ENCODE assay signal across 8 mouse cellular contexts in the genomic region with DNA sequence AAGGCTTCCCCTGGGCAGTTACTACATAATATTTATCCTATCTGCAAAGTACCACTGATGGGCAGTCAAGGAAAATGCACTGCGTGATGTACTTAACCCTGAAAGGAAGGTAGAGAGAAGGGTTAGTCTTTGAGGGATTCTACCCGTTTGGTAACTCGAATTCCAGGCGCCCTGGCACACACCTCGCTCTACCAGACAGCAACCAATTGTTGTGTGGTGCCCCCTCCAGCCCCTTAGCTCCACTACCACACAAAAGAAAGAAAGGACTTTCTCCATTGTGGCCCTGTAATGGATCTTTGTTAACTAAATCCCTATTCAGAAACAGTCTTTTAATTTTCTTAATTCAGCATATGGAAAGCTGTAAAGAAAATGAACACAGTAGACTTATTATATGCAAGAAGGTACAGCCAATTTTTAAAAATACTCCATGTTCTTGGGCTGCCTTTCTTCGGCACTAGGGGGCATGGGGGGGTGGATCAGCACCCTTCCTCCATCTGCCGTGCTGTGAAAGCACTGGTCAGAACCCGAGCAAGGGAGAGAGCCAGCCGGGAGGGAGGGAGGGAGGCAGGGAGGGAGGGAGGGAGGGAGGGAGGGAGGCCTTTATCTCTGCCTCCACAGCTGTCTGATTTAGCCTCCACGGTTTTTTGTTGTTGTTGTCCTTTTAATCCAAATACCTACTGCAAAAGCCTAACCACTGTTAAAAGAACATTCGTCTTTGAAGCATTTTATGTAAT. TPM values are rescaled to one million over a fixed set of nuclear protein-coding genes. Genes with fewer than 3 reads are reported as not detected.
A peak's percentile ranks its signal among the peaks of the same experiment; 100 is the strongest.
DNase-seq lines count a peak whose midpoint lies in the region; ATAC-seq and TF ChIP-seq lines count a peak whose summit lies in the region.

No protein-coding gene starts in this region.

- peak overlapping the region; percentile 74 to 98; a peak in 3 of 4 replicates for H3K4me3 ChIP-seq in MEL (ENCODE audit: control insufficient read depth in 1 of 2, insufficient read depth in 1 of 2, low read depth in 2 of 2, low read length in 2 of 2)
- peak overlapping the region; percentile 100 for H3K4me3 ChIP-seq in forebrain, embryonic 11.5 days (ENCODE audit: low read depth, low read length)

- peak overlapping the region; percentile 8; the same call in 1 of the 2 replicates for H3K27ac ChIP-seq in MEL (ENCODE audit: control insufficient read depth, low read depth, low read length)
- H3K27ac ChIP-seq in forebrain, embryonic 11.5 days (ENCODE audit: low read depth, low read length) = peak overlapping the region; percentile 95; the same call in 1 of the 2 replicates

- peaks cover 82% of the 10 kb centered on the region for H3K79me2 ChIP-seq in MEL (ENCODE audit: control insufficient read depth, insufficient read depth, low read length, poor library complexity)

- H3K9me3 ChIP-seq in MEL (replicated peaks; ENCODE audit: insufficient read depth, low read length) = no peaks in the 10 kb centered on the region
- H3K9me3 ChIP-seq in forebrain, embryonic 11.5 days (ENCODE audit: control insufficient read depth, low read length) = no peaks in the 10 kb centered on the region

- no peaks in the 10 kb centered on the region for H3K27me3 ChIP-seq in MEL (ENCODE audit: control insufficient read depth in 1 of 2, insufficient read depth in 2 of 2, low read length in 2 of 2)
- no peaks in the 10 kb centered on the region for H3K27me3 ChIP-seq in forebrain, embryonic 11.5 days (ENCODE audit: control insufficient read depth, insufficient read depth, low read length)

- peak; percentile 70 for DNase-seq in MEL (ENCODE audit: low read depth, low spot score)
- peak; percentile 41 for DNase-seq in c-Kit-positive CD71-positive TER-119-negative erythroid progenitor cells, embryonic 14.5 days (ENCODE audit: low read depth)
- peak; percentile 81 for DNase-seq in forebrain, embryonic 11.5 days (ENCODE audit: low spot score)
- peak; percentile 31 for DNase-seq in heart, postnatal 25 days (ENCODE audit: low spot score)
- DNase-seq in left cerebral cortex, postnatal 14 days (ENCODE audit: low spot score in 2 of 2) = peak; percentile 50 to 68
- peak; percentile 72 to 77 for DNase-seq in right cerebral cortex, postnatal 10 days (ENCODE audit: low spot score in 2 of 2)
- no peak for DNase-seq in ovary, postnatal 10 days (ENCODE audit: low spot score)

- H3K4me2 ChIP-seq in forebrain, embryonic 11.5 days (ENCODE audit: low read depth, low read length, severe bottlenecking) = peak overlapping the region; percentile 93

- WGBS in forebrain, embryonic 11.5 days = 8% methylated on average over 9 of the region's 11 CpGs

- peak overlapping the region; percentile 99; the same call in 1 of the 2 replicates for H3K9ac ChIP-seq in MEL (ENCODE audit: control insufficient read depth, low read depth, low read length, poor library complexity, severe bottlenecking)
- peak overlapping the region; percentile 37; the same call in 1 of the 2 replicates for H3K9ac ChIP-seq in forebrain, embryonic 11.5 days (ENCODE audit: low read length)

- ATAC-seq in forebrain, embryonic 11.5 days (replicated peaks; ENCODE audit: low FRiP score) = peak; percentile 25; the same call in 1 of the 2 replicates
- peak; percentile 31; the same call in 1 of the 2 replicates for ATAC-seq in megakaryocyte, adult 5-6 weeks (ENCODE audit: poor library complexity, severe bottlenecking)

- TF ChIP-seq CTCF in MEL (IDR thresholded peaks at IDR 0.05 in 2 of 3, conservative IDR thresholded peaks at IDR 0.05 in 1 of 3; ENCODE audit: control insufficient read depth in 1 of 3, insufficient read depth in 1 of 3, low read depth in 2 of 3, low read length in 3 of 3, poor library complexity in 1 of 3, severe bottlenecking in 1 of 3) = peak; percentile 17 to 44 (median 32); a peak in 4 of 6 replicates

- TF ChIP-seq POLR2A in MEL (IDR thresholded peaks at IDR 0.05; ENCODE audit: control insufficient read depth in 1 of 2, insufficient read depth in 1 of 2, low read depth in 1 of 2, low read length in 2 of 2, poor library complexity in 1 of 2) = no peak

- peaks cover 8 to 9% of the 10 kb centered on the region in 2 experiments for H3K4me1 ChIP-seq in MEL (ENCODE audit: control insufficient read depth in 1 of 2, insufficient read depth in 2 of 2, low read length in 2 of 2)
- peaks cover 2% of the 10 kb centered on the region; the same call in 1 of the 2 replicates for H3K4me1 ChIP-seq in forebrain, embryonic 11.5 days (replicated peaks; ENCODE audit: control insufficient read depth, insufficient read depth, low read length)

- no peak; a peak in 1 of 4 replicates for TF ChIP-seq EP300 in MEL (IDR thresholded peaks at IDR 0.05; ENCODE audit: low read depth in 1 of 2, low read length in 2 of 2)

- intact Hi-C loops in heart, postnatal 25 days (cut with DNase I) = no loop called here
- intact Hi-C loops in left cerebral cortex, postnatal 14 days (cut with DNase I) = loop anchor here (2.0 to 5.0 kb wide), 2 partner anchors 24 to 33 kb away; no protein-coding TSS in a partner anchor

- no peak; the same call in 1 of the 2 replicates for TF ChIP-seq RAD21 in MEL (IDR thresholded peaks at IDR 0.05; ENCODE audit: low read depth, low read length)

- H3K36me3 ChIP-seq in MEL (ENCODE audit: control insufficient read depth in 1 of 2, insufficient read depth in 2 of 2, low read length in 2 of 2) = peaks cover 0 to 14% of the 10 kb centered on the region in 2 experiments; a peak in 2 of 4 replicates
- no peaks in the 10 kb centered on the region for H3K36me3 ChIP-seq in forebrain, embryonic 11.5 days (ENCODE audit: control insufficient read depth, insufficient read depth, low read length)

TF ChIP-seq in MEL, 35 proteins besides CTCF, POLR2A, EP300 and RAD21:
- no peak for TF ChIP-seq GABPA (IDR thresholded peaks at IDR 0.05; ENCODE audit: low read depth, low read length)
- no peak for TF ChIP-seq MYB (IDR thresholded peaks at IDR 0.05; ENCODE audit: low read depth, low read length)
- TF ChIP-seq NRF1 (IDR thresholded peaks at IDR 0.05; ENCODE audit: insufficient read depth, low read depth, low read length, poor library complexity, severe bottlenecking) = no peak
- no peak; the same call in 1 of the 2 replicates for TF ChIP-seq ETS1 (IDR thresholded peaks at IDR 0.05; ENCODE audit: low read depth, low read length)
- TF ChIP-seq ZC3H11A (IDR thresholded peaks at IDR 0.05; ENCODE audit: low read depth, low read length) = no peak
- no peak for TF ChIP-seq CHD1 (IDR thresholded peaks at IDR 0.05; ENCODE audit: low read depth, low read length)
- TF ChIP-seq MXI1 (IDR thresholded peaks at IDR 0.05; ENCODE audit: low read depth, low read length) = no peak; the same call in 1 of the 2 replicates
- no peak for TF ChIP-seq ELF1 (IDR thresholded peaks at IDR 0.05; ENCODE audit: low read depth, low read length)
- TF ChIP-seq TAL1 (IDR thresholded peaks at IDR 0.05; ENCODE audit: low read length) = peak; percentile 28; the same call in 1 of the 2 replicates
- no peak for TF ChIP-seq KAT2A (conservative IDR thresholded peaks at IDR 0.05; ENCODE audit: low read depth, low read length)
- TF ChIP-seq TCF12 (IDR thresholded peaks at IDR 0.05; ENCODE audit: low read depth, low read length) = no peak
- peak; percentile 16 for TF ChIP-seq SMC3 (IDR thresholded peaks at IDR 0.05; ENCODE audit: low read depth, low read length)
- no peak for TF ChIP-seq USF1 (IDR thresholded peaks at IDR 0.05; ENCODE audit: low read depth, low read length)
- no peak for TF ChIP-seq E2F4 (IDR thresholded peaks at IDR 0.05; ENCODE audit: borderline replicate concordance, low read depth, low read length)
- no peak; the same call in 1 of the 2 replicates for TF ChIP-seq TBP (IDR thresholded peaks at IDR 0.05; ENCODE audit: low read depth, low read length)
- TF ChIP-seq GATA1 (IDR thresholded peaks at IDR 0.05; ENCODE audit: low read depth, low read length) = no peak
- no peak; the same call in 1 of the 2 replicates for TF ChIP-seq MAZ (IDR thresholded peaks at IDR 0.05; ENCODE audit: low read depth, low read length)
- no peak for TF ChIP-seq MAX (IDR thresholded peaks at IDR 0.05; ENCODE audit: low read length)
- TF ChIP-seq CHD2 (IDR thresholded peaks at IDR 0.05; ENCODE audit: low read length) = no peak
- no peak for TF ChIP-seq RCOR1 (IDR thresholded peaks at IDR 0.05; ENCODE audit: low read depth, low read length)
- no peak for TF ChIP-seq ZNF384 (IDR thresholded peaks at IDR 0.05; ENCODE audit: low read depth, low read length)
- no peak for TF ChIP-seq UBTF (IDR thresholded peaks at IDR 0.05; ENCODE audit: borderline replicate concordance, insufficient read depth, low read depth, low read length)
- TF ChIP-seq POLR2AphosphoS5 (IDR thresholded peaks at IDR 0.05; ENCODE audit: borderline replicate concordance, low read depth, low read length) = no peak
- 0 out of 2 replicates have a peak, but pooled peaks have one; percentile 12 for TF ChIP-seq HCFC1 (IDR thresholded peaks at IDR 0.05; ENCODE audit: low read depth, low read length)
- no peak for TF ChIP-seq MYC (IDR thresholded peaks at IDR 0.05; ENCODE audit: low read depth, low read length)

RNA-seq across cellular contexts. Expression of a gene that starts 3.3 kb away (rescaled TPM):
- total RNA-seq in MEL (2012; rRNA removed) = 11.9 and 12.6 TPM in 2 replicates
- 100 to 1,000 TPM in 1 of 2 experiments, 10 to 100 TPM in 1; 46.9 to 102 TPM for polyA plus RNA-seq in MEL (2012; ENCODE audit: insufficient read depth in 1 of 2, insufficient read length in 2 of 2, low read depth in 1 of 2, low replicate concordance in 2 of 2, missing spikeins in 1 of 2)
- 17.1 and 19.2 TPM in 2 replicates for polyA plus RNA-seq in forebrain, embryonic 11.5 days (2014; fragmentation: Nextera tagmentation; extraction: Ambion mirVana)
- 10 to 100 TPM; 27.3 to 29.7 TPM for total RNA-seq in heart, postnatal 25 days (2021)
- total RNA-seq in left cerebral cortex, postnatal 14 days (2021) = 10 to 100 TPM; 49.5 to 58.6 TPM
- total RNA-seq in megakaryocyte, adult 5-6 weeks (2015) = 30.4 and 34.2 TPM in 2 replicates
- 28.7 and 39.3 TPM in 2 replicates for total RNA-seq in megakaryocyte, adult 5-6 weeks (2017)
